Mouse (Mus musculus): ENCODE measurements at regions not wholly inside any gene's neighbourhood (a gene's known extent, or its start where the extent isn't known, plus 50 kb on each side); places are given as distances from the start of the nearest gene placed in this dataset.

DNA sequence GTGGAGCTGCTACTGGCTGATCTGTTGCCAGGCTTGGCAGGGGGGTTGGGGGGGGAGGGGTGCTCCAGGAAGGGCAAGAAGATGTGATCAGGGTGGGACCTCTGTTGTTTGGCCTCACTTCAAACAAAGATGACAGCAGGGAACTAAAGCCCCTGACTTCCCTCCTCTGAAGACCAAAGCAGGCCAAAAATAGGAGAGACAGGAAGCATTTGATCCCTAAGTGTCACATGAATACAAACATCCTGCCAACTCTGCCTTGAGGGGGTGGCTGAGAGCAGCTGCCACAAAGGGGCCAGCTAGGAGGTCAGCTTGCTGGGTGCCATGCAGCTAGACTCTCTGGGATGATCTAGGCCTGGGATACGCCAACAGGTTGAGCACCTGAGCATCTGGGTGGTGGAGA lies 56.3 kb upstream of the Lmo2 start:
- H3K4me3 ChIP-seq (replicated peaks; ENCODE audit: low read length), result no peak overlapping the region
- no peaks in the 10 kb centered on the region for H3K9me3 ChIP-seq (ENCODE audit: control insufficient read depth, low read length)
- 91% methylated on average over 1 of the region's 1 CpGs for WGBS

GRCm38 (mm10) chr2:103902777-103903176 lies 55.0 kb upstream of the Lmo2 start:
- no peak overlapping the region for H3K4me2 ChIP-seq (ENCODE audit: low read length)
- no peak overlapping the region for H3K27ac ChIP-seq (ENCODE audit: low read length)
- no peak overlapping the region for H3K9ac ChIP-seq (replicated peaks; ENCODE audit: low read depth, low read length)
- 54% methylated on average over 11 of the region's 11 CpGs for WGBS
- peaks cover 2% of the 10 kb centered on the region; the same call in 1 of the 2 replicates for H3K4me1 ChIP-seq (replicated peaks; ENCODE audit: control insufficient read depth, insufficient read depth, low read length)
- no peaks in the 10 kb centered on the region for H3K36me3 ChIP-seq (ENCODE audit: control insufficient read depth, insufficient read depth)
- no peak overlapping the region for H3K4me3 ChIP-seq (replicated peaks; ENCODE audit: low read length)
- no peaks in the 10 kb centered on the region for H3K9me3 ChIP-seq (ENCODE audit: control insufficient read depth, low read length)
- ATAC-seq, result no peak
- H3K27me3 ChIP-seq (replicated peaks; ENCODE audit: control insufficient read depth, insufficient read depth, low read length), result no peaks in the 10 kb centered on the region

More for the DNA sequence above, 56.3 kb upstream of the Lmo2 start:
- ATAC-seq, result no peak
- H3K27ac ChIP-seq (ENCODE audit: low read length), result no peak overlapping the region
- peaks cover 2% of the 10 kb centered on the region; the same call in 1 of the 2 replicates for H3K4me1 ChIP-seq (replicated peaks; ENCODE audit: control insufficient read depth, insufficient read depth, low read length)
- H3K9ac ChIP-seq (replicated peaks; ENCODE audit: low read depth, low read length), result no peak overlapping the region
- H3K4me2 ChIP-seq (ENCODE audit: low read length), result no peak overlapping the region
- H3K36me3 ChIP-seq (ENCODE audit: control insufficient read depth, insufficient read depth), result no peaks in the 10 kb centered on the region
- no peaks in the 10 kb centered on the region for H3K27me3 ChIP-seq (replicated peaks; ENCODE audit: control insufficient read depth, insufficient read depth, low read length)

- Histone ChIP-seq H3K27ac (ENCODE audit: low read length) (no peak overlapping the region), H3K9ac (replicated peaks; ENCODE audit: low read depth, low read length) (no peak overlapping the region), H3K4me1 (replicated peaks; ENCODE audit: control insufficient read depth, insufficient read depth, low read length) (peaks cover 2% of the 10 kb centered on the region; the same call in 1 of the 2 replicates), H3K4me2 (ENCODE audit: low read length) (no peak overlapping the region), H3K4me3 (replicated peaks; ENCODE audit: low read length) (no peak overlapping the region), H3K9me3 (ENCODE audit: control insufficient read depth, low read length) (no peaks in the 10 kb centered on the region), H3K36me3 (ENCODE audit: control insufficient read depth, insufficient read depth) (no peaks in the 10 kb centered on the region), H3K27me3 (replicated peaks; ENCODE audit: control insufficient read depth, insufficient read depth, low read length) (no peaks in the 10 kb centered on the region)
- 64% methylated on average over 1 of the region's 1 CpGs for WGBS
- no peak for ATAC-seq
Measured at GRCm38 (mm10) chr2:103905681-103906080, 52.1 kb upstream of the Lmo2 start.

DNA sequence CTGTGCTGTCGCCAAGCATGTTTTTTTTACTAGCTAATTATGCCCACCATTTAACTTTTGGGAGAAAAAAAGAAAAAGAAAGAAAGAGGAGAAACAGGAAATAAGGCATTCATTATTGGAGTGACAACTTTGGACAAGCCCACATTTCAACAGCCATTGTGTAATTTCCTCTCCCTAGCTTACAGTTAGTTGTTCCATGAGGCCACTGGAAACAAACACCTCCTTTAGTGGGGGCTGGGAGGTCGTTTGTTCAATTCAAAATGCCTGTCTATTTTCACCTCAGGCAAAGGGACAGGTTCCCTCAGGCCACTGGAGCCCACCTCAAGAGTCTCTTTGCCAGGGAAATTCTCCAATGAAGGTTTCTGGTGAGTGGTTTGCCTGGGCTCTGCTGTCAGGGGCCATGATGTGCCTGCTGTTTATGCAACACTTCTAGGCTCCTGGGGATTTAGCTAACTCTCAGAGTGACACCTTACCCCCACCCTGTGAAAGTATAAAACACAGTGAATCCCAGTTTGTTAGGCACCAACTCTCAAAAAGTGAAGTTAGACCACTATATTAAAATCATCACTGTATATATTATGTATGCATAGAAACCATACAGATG lies 51.1 kb upstream of the Lmo2 start:
- Histone ChIP-seq H3K27me3 (replicated peaks; ENCODE audit: control insufficient read depth, insufficient read depth, low read length) (no peaks in the 10 kb centered on the region), H3K4me2 (ENCODE audit: low read length) (no peak overlapping the region), H3K36me3 (ENCODE audit: control insufficient read depth, insufficient read depth) (no peaks in the 10 kb centered on the region), H3K4me1 (replicated peaks; ENCODE audit: control insufficient read depth, insufficient read depth, low read length) (peaks cover 2% of the 10 kb centered on the region; the same call in 1 of the 2 replicates), H3K9me3 (ENCODE audit: control insufficient read depth, low read length) (no peaks in the 10 kb centered on the region), H3K4me3 (replicated peaks; ENCODE audit: low read length) (no peak overlapping the region), H3K27ac (ENCODE audit: low read length) (no peak overlapping the region), H3K9ac (replicated peaks; ENCODE audit: low read depth, low read length) (no peak overlapping the region)
- no peak for ATAC-seq
- 3% methylated on average over 2 of the region's 2 CpGs for WGBS

Data from forebrain, embryonic 16.5 days (tissue).